Mouse (Mus musculus) kidney, postnatal 0 days (tissue): ENCODE data around the gene Creb1. TPM values are rescaled to one million over a fixed set of nuclear protein-coding genes. Genes with fewer than 3 reads are reported as not detected.
"Not testable (repeated sequence)": the region's sequence is repeated elsewhere in the genome, so short reads cannot be mapped to it uniquely, and the experiment has no call there.

ENCODE experiments used
- ATAC-seq: fragments of 200-750 bp; cut with Nextera tagmentation; replicated peaks from 2 replicates; pipeline ENCODE4 v1.8.0; 2017; ENCODE audit warnings: low read depth, moderate number of reproducible peaks, moderate TSS enrichment, moderate library complexity; ENCODE audit not compliant: low FRiP score
- DNase-seq: peaks from one replicate; pipeline ENCODE4 v3.0.0-alpha.2; 2016; ENCODE audit warnings: low spot score
- H3K27ac ChIP-seq: fragments of 300-500 bp; sonication (generic); 2 replicates; pipeline ENCODE4 v1.5.1; 2014; ENCODE audit warnings: mild to moderate bottlenecking
- H3K27me3 ChIP-seq: fragments of 300-500 bp; sonication (generic); 2 replicates; pipeline ENCODE4 v1.6.1; 2014; ENCODE audit warnings: low read length, mixed read lengths; ENCODE audit not compliant: insufficient read depth
- H3K36me3 ChIP-seq: fragments of 300-500 bp; sonication (generic); 2 replicates; pipeline ENCODE4 v1.6.1; 2014; ENCODE audit warnings: low read length, mixed read lengths; ENCODE audit not compliant: insufficient read depth
- H3K4me1 ChIP-seq: fragments of 300-500 bp; sonication (generic); replicated peaks from 2 replicates; pipeline ENCODE4 v1.6.1; 2014; ENCODE audit warnings: antibody characterized with exemption, low read length, mixed read lengths; ENCODE audit not compliant: insufficient read depth
- H3K4me2 ChIP-seq: fragments of 300-500 bp; sonication (generic); 2 replicates; pipeline ENCODE4 v1.6.1; 2014; ENCODE audit warnings: mild to moderate bottlenecking, low read length, moderate library complexity, mixed read lengths
- H3K4me3 ChIP-seq: fragments of 300-500 bp; sonication (generic); replicated peaks from 2 replicates; pipeline ENCODE4 v1.5.1; 2014; ENCODE audit warnings: low read depth, low read length
- H3K9ac ChIP-seq: fragments of 300-500 bp; sonication (generic); 2 replicates; pipeline ENCODE4 v1.6.1; 2014; ENCODE audit warnings: low read depth, low read length
- H3K9me3 ChIP-seq: fragments of 300-500 bp; sonication (generic); replicated peaks from 2 replicates; pipeline ENCODE4 v1.6.1; 2016; ENCODE audit warnings: low read length, inconsistent platforms, mixed read lengths
- CTCF ChIP-seq: IDR thresholded peaks from 2 replicates; pipeline ENCODE4 v1.5.1; 2016; ENCODE audit warnings: antibody characterized with exemption, low read depth, mild to moderate bottlenecking, moderate library complexity
- WGBS: fragments of 180-500 bp; shearing (Covaris S2); extraction: QIAGEN DNeasy Blood & Tissue Kit; methylation state at CpG from one replicate; pipeline ENCODE4 v1.1.7; 2014; 5-methylcytosine and 5-hydroxymethylcytosine counted together
- polyA plus RNA-seq: library from polyadenylated mRNA; unstranded; fragments of >200 nt; fragmentation: Nextera tagmentation; extraction: Ambion mirVana; gene quantifications from 2 replicates; pipeline ENCODE4 v1.2.1, GENCODE M21; 2015

Gene Creb1
- polyA plus RNA-seq, 1 experiment from 2014 or later, result 18.1 TPM

- no peak overlapping the region for H3K27ac ChIP-seq
- no peak overlapping the region for H3K4me3 ChIP-seq
- no peaks in the 10 kb centered on the region for H3K36me3 ChIP-seq
- H3K4me2 ChIP-seq, result no peak overlapping the region
- WGBS, result 41% methylated on average over 2 of the region's 2 CpGs
- no peaks in the 10 kb centered on the region for H3K27me3 ChIP-seq
- no peak overlapping the region for H3K9ac ChIP-seq
- no peak for DNase-seq
- ATAC-seq, result no peak
- no peaks in the 10 kb centered on the region for H3K4me1 ChIP-seq
- H3K9me3 ChIP-seq, result no peaks in the 10 kb centered on the region
- TF ChIP-seq CTCF, result no peak
Measured at GRCm38 (mm10) chr1:64635624-64636023, 103.2 kb downstream of the Creb1 start.

- no peaks in the 10 kb centered on the region for H3K9me3 ChIP-seq
- H3K36me3 ChIP-seq, result no peaks in the 10 kb centered on the region
- no peak overlapping the region for H3K27ac ChIP-seq
- DNase-seq, result no peak
- TF ChIP-seq CTCF, result no peak
- no peak for ATAC-seq
- 89% methylated on average over 6 of the region's 6 CpGs for WGBS
- H3K4me1 ChIP-seq, result no peaks in the 10 kb centered on the region
- H3K9ac ChIP-seq, result no peak overlapping the region
- H3K4me3 ChIP-seq, result no peak overlapping the region
- H3K27me3 ChIP-seq, result no peaks in the 10 kb centered on the region
- H3K4me2 ChIP-seq, result no peak overlapping the region
Measured at GRCm38 (mm10) chr1:64639279-64639678, 106.8 kb downstream of the Creb1 start.

GRCm38 (mm10) chr1:64641069-64641468, 108.6 kb downstream of the Creb1 start:
- no peak for DNase-seq

GRCm38 (mm10) chr1:64642541-64642940, 110.1 kb downstream of the Creb1 start:
- not testable (repeated sequence) for ATAC-seq, H3K9ac ChIP-seq, H3K4me3 ChIP-seq, H3K9me3 ChIP-seq, H3K36me3 ChIP-seq, H3K4me1 ChIP-seq, H3K27me3 ChIP-seq, DNase-seq, H3K4me2 ChIP-seq, H3K27ac ChIP-seq
- 95% methylated on average over 8 of the region's 8 CpGs for WGBS

More at GRCm38 (mm10) chr1:64641069-64641468, 108.6 kb downstream of the Creb1 start:
- Histone ChIP-seq H3K4me1 (no peaks in the 10 kb centered on the region), H3K4me2 (no peak overlapping the region), H3K4me3 (no peak overlapping the region), H3K36me3 (no peaks in the 10 kb centered on the region), H3K27me3 (no peaks in the 10 kb centered on the region), H3K9ac (no peak overlapping the region), H3K27ac (no peak overlapping the region), H3K9me3 (no peaks in the 10 kb centered on the region)
- no peak for ATAC-seq
- WGBS, result 90% methylated on average over 6 of the region's 6 CpGs
- TF ChIP-seq CTCF, result no peak

- Histone ChIP-seq H3K27ac (no peak overlapping the region), H3K36me3 (no peaks in the 10 kb centered on the region), H3K4me1 (no peaks in the 10 kb centered on the region), H3K9ac (no peak overlapping the region), H3K9me3 (no peaks in the 10 kb centered on the region), H3K4me2 (no peak overlapping the region), H3K27me3 (no peaks in the 10 kb centered on the region), H3K4me3 (no peak overlapping the region)
- WGBS, result 95% methylated on average over 3 of the region's 3 CpGs
- TF ChIP-seq CTCF, result no peak
- ATAC-seq, result no peak
- DNase-seq, result no peak
Measured at GRCm38 (mm10) chr1:64644513-64644912, 112.1 kb downstream of the Creb1 start.

- no peak for DNase-seq
- Histone ChIP-seq H3K9ac (no peak overlapping the region), H3K4me2 (no peak overlapping the region), H3K36me3 (no peaks in the 10 kb centered on the region), H3K4me1 (no peaks in the 10 kb centered on the region), H3K4me3 (no peak overlapping the region), H3K27me3 (no peaks in the 10 kb centered on the region), H3K27ac (no peak overlapping the region), H3K9me3 (no peaks in the 10 kb centered on the region)
- 61% methylated on average over 11 of the region's 11 CpGs for WGBS
- ATAC-seq, result no peak; the same call in 1 of the 2 replicates
- no peak for TF ChIP-seq CTCF
Measured at GRCm38 (mm10) chr1:64649362-64650124, 117.1 kb downstream of the Creb1 start.

- H3K4me1 ChIP-seq, result no peaks in the 10 kb centered on the region
- TF ChIP-seq CTCF, result no peak
- H3K9ac ChIP-seq, result no peak overlapping the region
- H3K4me3 ChIP-seq, result no peak overlapping the region
- no peaks in the 10 kb centered on the region for H3K9me3 ChIP-seq
- H3K27me3 ChIP-seq, result no peaks in the 10 kb centered on the region
- ATAC-seq (no peak), DNase-seq (no peak)
- no peaks in the 10 kb centered on the region for H3K36me3 ChIP-seq
- H3K4me2 ChIP-seq, result no peak overlapping the region
- whole genome bisulfite sequencing, result 97% methylated on average over 6 of the region's 6 CpGs
- H3K27ac ChIP-seq, result no peak overlapping the region
Measured at GRCm38 (mm10) chr1:64653701-64654100, 121.3 kb downstream of the Creb1 start.

Other genes starting within 250 kb of the Creb1 start
- 16.3 and 17.7 TPM in 2 replicates for gene Mettl21a, start 84.6 kb downstream of the Creb1 start, polyA plus RNA-seq
- 4.5 and 5.0 TPM in 2 replicates for gene Ccnyl1, start 157.8 kb downstream of the Creb1 start, polyA plus RNA-seq
- gene Fzd5, start 205.1 kb downstream of the Creb1 start, polyA plus RNA-seq, result 1.9 and 2.5 TPM in 2 replicates